Mouse (Mus musculus): ENCODE results near the gene Mpp2. TPM values are rescaled to one million over a fixed set of nuclear protein-coding genes. Genes with fewer than 3 reads are reported as not detected.

Gene Mpp2
- polyA plus RNA-seq, 1 experiment from 2014 or later = 34.6 TPM

GRCm38 (mm10) chr11:102031149-102031548 is 57.2 kb downstream of the Mpp2 start:
- H3K27me3 ChIP-seq = no peaks in the 10 kb centered on the region
- no peak overlapping the region for H3K4me2 ChIP-seq
- H3K9me3 ChIP-seq = no peaks in the 10 kb centered on the region
- WGBS = 66% methylated on average over 7 of the region's 7 CpGs
- H3K9ac ChIP-seq = no peak overlapping the region
- ATAC-seq (ENCODE audit: low FRiP score, low read depth) = no peak
- no peaks in the 10 kb centered on the region for H3K36me3 ChIP-seq
- H3K27ac ChIP-seq (replicated peaks) = no peak overlapping the region
- H3K4me3 ChIP-seq = no peak overlapping the region
- H3K4me1 ChIP-seq (replicated peaks) = peaks cover 14% of the 10 kb centered on the region

GRCm38 (mm10) chr11:102029966-102030365 is 58.3 kb downstream of the Mpp2 start:
- 26% methylated on average over 7 of the region's 7 CpGs for whole genome bisulfite sequencing
- H3K27me3 ChIP-seq = no peaks in the 10 kb centered on the region
- H3K4me3 ChIP-seq = no peak overlapping the region
- no peaks in the 10 kb centered on the region for H3K9me3 ChIP-seq
- peaks cover 26% of the 10 kb centered on the region for H3K4me1 ChIP-seq (replicated peaks)
- no peak for ATAC-seq (ENCODE audit: low FRiP score, low read depth)
- H3K4me2 ChIP-seq = no peak overlapping the region
- H3K9ac ChIP-seq = no peak overlapping the region
- no peak overlapping the region for H3K27ac ChIP-seq (replicated peaks)
- no peaks in the 10 kb centered on the region for H3K36me3 ChIP-seq

- Histone ChIP-seq H3K9me3 (no peaks in the 10 kb centered on the region), H3K9ac (no peak overlapping the region), H3K27me3 (no peaks in the 10 kb centered on the region), H3K4me1 (replicated peaks) (peaks cover 32% of the 10 kb centered on the region), H3K4me3 (no peak overlapping the region), H3K36me3 (no peaks in the 10 kb centered on the region), H3K27ac (replicated peaks) (no peak overlapping the region), H3K4me2 (no peak overlapping the region)
- WGBS = 78% methylated on average over 4 of the region's 4 CpGs
- ATAC-seq (ENCODE audit: low FRiP score, low read depth) = no peak
These were observed 59.0 kb downstream of the Mpp2 start for GRCm38 (mm10) chr11:102029304-102029703.

GRCm38 (mm10) chr11:102028087-102028816 is 60.1 kb downstream of the Mpp2 start, which contains the start of gene Mpp3:
TSS of gene Mpp3 (minus strand) at chr11:102028461.
- ATAC-seq (ENCODE audit: low FRiP score, low read depth) = no peak
- no peaks in the 10 kb centered on the region for H3K36me3 ChIP-seq
- H3K4me2 ChIP-seq = peak within 1 kb of the TSS; percentile 63
- peak within 1 kb of the TSS; percentile 69 for H3K4me3 ChIP-seq
- no peaks in the 10 kb centered on the region for H3K27me3 ChIP-seq
- peaks cover 32% of the 10 kb centered on the region for H3K4me1 ChIP-seq (replicated peaks)
- H3K9ac ChIP-seq = peak within 1 kb of the TSS; percentile 71
- H3K27ac ChIP-seq (replicated peaks) = peak within 1 kb of the TSS; percentile 84
- H3K9me3 ChIP-seq = no peaks in the 10 kb centered on the region
- 66% methylated on average over 6 of the region's 6 CpGs for WGBS

- 0 out of 2 replicates have a peak, but pooled peaks cover 2% of the 10 kb centered on the region for H3K36me3 ChIP-seq
- H3K4me3 ChIP-seq = peak overlapping the region; percentile 69
- peak overlapping the region; percentile 71 for H3K9ac ChIP-seq
- ATAC-seq (ENCODE audit: low FRiP score, low read depth) = peak; percentile 20
- H3K4me1 ChIP-seq (replicated peaks) = peaks cover 32% of the 10 kb centered on the region
- H3K27me3 ChIP-seq = no peaks in the 10 kb centered on the region
- 5% methylated on average over 12 of the region's 12 CpGs for WGBS
- peak overlapping the region; percentile 84 for H3K27ac ChIP-seq (replicated peaks)
- H3K4me2 ChIP-seq = peak overlapping the region; percentile 63
- H3K9me3 ChIP-seq = no peaks in the 10 kb centered on the region
These were observed 60.8 kb downstream of the Mpp2 start for GRCm38 (mm10) chr11:102027361-102028017.

- peak overlapping the region; percentile 71 for H3K9ac ChIP-seq
- H3K27me3 ChIP-seq = no peaks in the 10 kb centered on the region
- H3K4me1 ChIP-seq (replicated peaks) = peaks cover 32% of the 10 kb centered on the region
- peak overlapping the region; percentile 84 for H3K27ac ChIP-seq (replicated peaks)
- H3K36me3 ChIP-seq = peaks cover 8% of the 10 kb centered on the region; the same call in 1 of the 2 replicates
- H3K9me3 ChIP-seq = no peaks in the 10 kb centered on the region
- ATAC-seq (ENCODE audit: low FRiP score, low read depth) = peak; percentile 87
- H3K4me2 ChIP-seq = peak overlapping the region; percentile 63
- peak overlapping the region; percentile 69 for H3K4me3 ChIP-seq
- under 1% methylated on average over 37 of the region's 73 CpGs for WGBS
These were observed 61.5 kb downstream of the Mpp2 start for GRCm38 (mm10) chr11:102026694-102027360.

- H3K27ac ChIP-seq (replicated peaks) = peak overlapping the region; percentile 84
- H3K27me3 ChIP-seq = no peaks in the 10 kb centered on the region
- peaks cover 8% of the 10 kb centered on the region; the same call in 1 of the 2 replicates for H3K36me3 ChIP-seq
- H3K4me3 ChIP-seq = peak overlapping the region; percentile 69
- 2% methylated on average over 23 of the region's 23 CpGs for whole genome bisulfite sequencing
- H3K9me3 ChIP-seq = no peaks in the 10 kb centered on the region
- peak overlapping the region; percentile 63 for H3K4me2 ChIP-seq
- peak overlapping the region; percentile 71 for H3K9ac ChIP-seq
- peak; percentile 17; the same call in 1 of the 2 replicates for ATAC-seq (ENCODE audit: low FRiP score, low read depth)
- H3K4me1 ChIP-seq (replicated peaks) = peaks cover 32% of the 10 kb centered on the region
These were observed 62.2 kb downstream of the Mpp2 start for GRCm38 (mm10) chr11:102025991-102026660.

GRCm38 (mm10) chr11:102025354-102025753 is 63.0 kb downstream of the Mpp2 start:
- no peak for ATAC-seq (ENCODE audit: low FRiP score, low read depth)
- 33% methylated on average over 7 of the region's 7 CpGs for WGBS
- H3K9ac ChIP-seq = peak overlapping the region; percentile 23

GRCm38 (mm10) chr11:102024875-102025274 is 63.4 kb downstream of the Mpp2 start:
- no peak overlapping the region for H3K27ac ChIP-seq (replicated peaks)

More at GRCm38 (mm10) chr11:102025354-102025753, 63.0 kb downstream of the Mpp2 start:
- Histone ChIP-seq H3K27me3 (no peaks in the 10 kb centered on the region), H3K27ac (replicated peaks) (0 out of 2 replicates have a peak overlapping the region, but pooled peaks have one; percentile 9), H3K4me2 (peak overlapping the region; percentile 63), H3K36me3 (peaks cover 8% of the 10 kb centered on the region; the same call in 1 of the 2 replicates), H3K9me3 (no peaks in the 10 kb centered on the region), H3K4me3 (peak overlapping the region; percentile 69), H3K4me1 (replicated peaks) (peaks cover 32% of the 10 kb centered on the region)

GRCm38 (mm10) chr11:102024084-102024758 is 64.1 kb downstream of the Mpp2 start:
- Histone ChIP-seq H3K4me1 (replicated peaks) (peaks cover 32% of the 10 kb centered on the region), H3K4me3 (no peak overlapping the region), H3K27ac (replicated peaks) (no peak overlapping the region), H3K36me3 (peaks cover 8% of the 10 kb centered on the region; the same call in 1 of the 2 replicates), H3K4me2 (peak overlapping the region; percentile 63; the same call in 1 of the 2 replicates), H3K9me3 (no peaks in the 10 kb centered on the region), H3K9ac (no peak overlapping the region), H3K27me3 (no peaks in the 10 kb centered on the region)
- no peak for ATAC-seq (ENCODE audit: low FRiP score, low read depth)
- 86% methylated on average over 6 of the region's 6 CpGs for WGBS

More at GRCm38 (mm10) chr11:102024875-102025274, 63.4 kb downstream of the Mpp2 start:
- Histone ChIP-seq H3K9me3 (no peaks in the 10 kb centered on the region), H3K4me1 (replicated peaks) (peaks cover 32% of the 10 kb centered on the region), H3K9ac (peak overlapping the region; percentile 23; the same call in 1 of the 2 replicates), H3K27me3 (no peaks in the 10 kb centered on the region), H3K4me3 (0 out of 2 replicates have a peak overlapping the region, but pooled peaks have one; percentile 69), H3K36me3 (peaks cover 8% of the 10 kb centered on the region; the same call in 1 of the 2 replicates), H3K4me2 (peak overlapping the region; percentile 63)
- WGBS = 81% methylated on average over 4 of the region's 4 CpGs
- no peak for ATAC-seq (ENCODE audit: low FRiP score, low read depth)

GRCm38 (mm10) chr11:102023406-102023805 is 64.9 kb downstream of the Mpp2 start:
- WGBS = 70% methylated on average over 12 of the region's 13 CpGs
- peaks cover 32% of the 10 kb centered on the region for H3K4me1 ChIP-seq (replicated peaks)
- peaks cover 8% of the 10 kb centered on the region; the same call in 1 of the 2 replicates for H3K36me3 ChIP-seq
- ATAC-seq (ENCODE audit: low FRiP score, low read depth) = no peak
- H3K9ac ChIP-seq = no peak overlapping the region
- no peaks in the 10 kb centered on the region for H3K27me3 ChIP-seq
- no peaks in the 10 kb centered on the region for H3K9me3 ChIP-seq
- no peak overlapping the region for H3K4me2 ChIP-seq
- no peak overlapping the region for H3K4me3 ChIP-seq
- no peak overlapping the region for H3K27ac ChIP-seq (replicated peaks)
